Mouse (Mus musculus) liver, embryonic 11.5 days (tissue): ENCODE data around the gene Fbrsl1. TPM values are rescaled to one million over a fixed set of nuclear protein-coding genes. Genes with fewer than 3 reads are reported as not detected.

ENCODE experiments used
- ATAC-seq: fragments of 200-750 bp; cut with Nextera tagmentation; replicated peaks from 2 replicates; pipeline ENCODE4 v1.8.0; 2017; ENCODE audit warnings: moderate number of reproducible peaks, mild to moderate bottlenecking, moderate TSS enrichment, moderate library complexity; ENCODE audit not compliant: low FRiP score
- DNase-seq: peaks from one replicate; pipeline ENCODE4 v3.0.0-alpha.2; 2017; ENCODE audit warnings: low spot score
- H3K27ac ChIP-seq: fragments of 300-500 bp; sonication (generic); 2 replicates; pipeline ENCODE4 v1.5.1; 2014; ENCODE audit warnings: mild to moderate bottlenecking, low read depth, low read length, control low read depth
- H3K27me3 ChIP-seq: fragments of 300-500 bp; sonication (generic); replicated peaks from 2 replicates; pipeline ENCODE4 v1.6.1; 2014; ENCODE audit warnings: low read length, mixed read lengths; ENCODE audit not compliant: control insufficient read depth, insufficient read depth
- H3K36me3 ChIP-seq: fragments of 300-500 bp; sonication (generic); 2 replicates; pipeline ENCODE4 v1.6.1; 2014; ENCODE audit warnings: mild to moderate bottlenecking, low read length, moderate library complexity, mixed read lengths; ENCODE audit not compliant: control insufficient read depth, insufficient read depth
- H3K4me1 ChIP-seq: fragments of 300-500 bp; sonication (generic); replicated peaks from 2 replicates; pipeline ENCODE4 v1.6.1; 2014; ENCODE audit warnings: low read length, mixed read lengths; ENCODE audit not compliant: control insufficient read depth, insufficient read depth
- H3K4me2 ChIP-seq: fragments of 300-500 bp; sonication (generic); 2 replicates; pipeline ENCODE4 v1.6.1; 2014; ENCODE audit warnings: mild to moderate bottlenecking, control low read depth, moderate library complexity
- H3K4me3 ChIP-seq: fragments of 300-500 bp; sonication (generic); 2 replicates; pipeline ENCODE4 v1.5.1; 2014; ENCODE audit warnings: low read depth, low read length, control low read depth
- H3K9ac ChIP-seq: fragments of 300-500 bp; sonication (generic); 2 replicates; pipeline ENCODE4 v1.6.1; 2014; ENCODE audit warnings: low read depth, low read length, control low read depth
- H3K9me3 ChIP-seq: fragments of 300-500 bp; sonication (generic); 2 replicates; pipeline ENCODE4 v1.6.1; 2016; ENCODE audit warnings: low read length, inconsistent platforms, mixed read lengths; ENCODE audit not compliant: control insufficient read depth
- WGBS: fragments of 180-500 bp; shearing (Covaris S2); extraction: QIAGEN DNeasy Blood & Tissue Kit; methylation state at CpG from one replicate; pipeline ENCODE4 v1.1.7; 2014; 5-methylcytosine and 5-hydroxymethylcytosine counted together
- polyA plus RNA-seq: library from polyadenylated mRNA; unstranded; fragments of >200 nt; fragmentation: Nextera tagmentation; extraction: Ambion mirVana; gene quantifications from 2 replicates; pipeline ENCODE4 v1.2.1, GENCODE M21; 2014

Gene Fbrsl1
- polyA plus RNA-seq, 1 experiment from 2014 or later: 13.8 TPM

- Histone ChIP-seq H3K36me3 (no peaks in the 10 kb centered on the region; the same call in 1 of the 2 replicates), H3K4me3 (no peak overlapping the region), H3K27me3 (no peaks in the 10 kb centered on the region), H3K9me3 (no peaks in the 10 kb centered on the region), H3K4me1 (peaks cover 5% of the 10 kb centered on the region), H3K4me2 (no peak overlapping the region), H3K27ac (no peak overlapping the region), H3K9ac (no peak overlapping the region)
- DNase-seq (no peak), ATAC-seq (no peak)
- WGBS: 84% methylated on average over 6 of the region's 6 CpGs
Measured at GRCm38 (mm10) chr5:110421393-110421792, 26.9 kb downstream of the Fbrsl1 start.

- Histone ChIP-seq H3K36me3 (no peaks in the 10 kb centered on the region; the same call in 1 of the 2 replicates), H3K4me2 (no peak overlapping the region), H3K27me3 (no peaks in the 10 kb centered on the region), H3K4me1 (peaks cover 5% of the 10 kb centered on the region), H3K9ac (no peak overlapping the region), H3K9me3 (no peaks in the 10 kb centered on the region), H3K4me3 (no peak overlapping the region), H3K27ac (no peak overlapping the region)
- no peak for DNase-seq
- no peak for ATAC-seq
- 38% methylated on average over 1 of the region's 1 CpGs for WGBS
Measured at GRCm38 (mm10) chr5:110420950-110421349, 27.4 kb downstream of the Fbrsl1 start.

GRCm38 (mm10) chr5:110420201-110420600, 28.1 kb downstream of the Fbrsl1 start:
- H3K4me1 ChIP-seq: peaks cover 5% of the 10 kb centered on the region
- H3K9ac ChIP-seq: no peak overlapping the region
- DNase-seq (no peak), ATAC-seq (no peak)
- peaks cover 3% of the 10 kb centered on the region; the same call in 1 of the 2 replicates for H3K36me3 ChIP-seq
- H3K4me3 ChIP-seq: no peak overlapping the region
- H3K9me3 ChIP-seq: no peaks in the 10 kb centered on the region
- 86% methylated on average over 4 of the region's 4 CpGs for WGBS
- H3K27me3 ChIP-seq: no peaks in the 10 kb centered on the region
- no peak overlapping the region for H3K4me2 ChIP-seq
- H3K27ac ChIP-seq: no peak overlapping the region

GRCm38 (mm10) chr5:110418523-110418911, 29.8 kb downstream of the Fbrsl1 start:
- no peaks in the 10 kb centered on the region for H3K27me3 ChIP-seq
- H3K36me3 ChIP-seq: peaks cover 3% of the 10 kb centered on the region; the same call in 1 of the 2 replicates
- H3K9me3 ChIP-seq: no peaks in the 10 kb centered on the region
- ATAC-seq (no peak), DNase-seq (no peak)
- H3K27ac ChIP-seq: no peak overlapping the region
- 84% methylated on average over 1 of the region's 1 CpGs for WGBS
- peaks cover 5% of the 10 kb centered on the region for H3K4me1 ChIP-seq
- no peak overlapping the region for H3K4me3 ChIP-seq
- H3K9ac ChIP-seq: no peak overlapping the region
- no peak overlapping the region for H3K4me2 ChIP-seq

GRCm38 (mm10) chr5:110417756-110418522, 30.4 kb downstream of the Fbrsl1 start:
- Histone ChIP-seq H3K9ac (no peak overlapping the region), H3K4me3 (no peak overlapping the region), H3K4me1 (peaks cover 5% of the 10 kb centered on the region), H3K4me2 (no peak overlapping the region), H3K9me3 (no peaks in the 10 kb centered on the region), H3K27me3 (no peaks in the 10 kb centered on the region), H3K27ac (no peak overlapping the region), H3K36me3 (peaks cover 3% of the 10 kb centered on the region; the same call in 1 of the 2 replicates)
- WGBS: 62% methylated on average over 14 of the region's 14 CpGs
- no peak for ATAC-seq
- DNase-seq: no peak

- Histone ChIP-seq H3K27ac (no peak overlapping the region), H3K4me2 (no peak overlapping the region), H3K9ac (no peak overlapping the region), H3K4me1 (peaks cover 5% of the 10 kb centered on the region), H3K4me3 (no peak overlapping the region), H3K36me3 (peaks cover 3% of the 10 kb centered on the region; the same call in 1 of the 2 replicates), H3K9me3 (no peaks in the 10 kb centered on the region), H3K27me3 (no peaks in the 10 kb centered on the region)
- ATAC-seq: no peak
- DNase-seq: no peak
- 49% methylated on average over 7 of the region's 7 CpGs for WGBS
Measured at GRCm38 (mm10) chr5:110416825-110417401, 31.4 kb downstream of the Fbrsl1 start.

GRCm38 (mm10) chr5:110415806-110416700, 32.2 kb downstream of the Fbrsl1 start:
- 0 out of 2 replicates have a peak, but pooled peaks have one; percentile 21 for ATAC-seq

GRCm38 (mm10) chr5:110415022-110415421, 33.3 kb downstream of the Fbrsl1 start:
- ATAC-seq (no peak), DNase-seq (no peak)
- no peaks in the 10 kb centered on the region for H3K27me3 ChIP-seq
- H3K9me3 ChIP-seq: no peaks in the 10 kb centered on the region
- peaks cover 3% of the 10 kb centered on the region; the same call in 1 of the 2 replicates for H3K36me3 ChIP-seq
- peaks cover 5% of the 10 kb centered on the region for H3K4me1 ChIP-seq
- H3K27ac ChIP-seq: no peak overlapping the region
- H3K4me3 ChIP-seq: no peak overlapping the region
- H3K4me2 ChIP-seq: no peak overlapping the region
- WGBS: 78% methylated on average over 5 of the region's 5 CpGs
- H3K9ac ChIP-seq: no peak overlapping the region

More at GRCm38 (mm10) chr5:110415806-110416700, 32.2 kb downstream of the Fbrsl1 start:
- Histone ChIP-seq H3K36me3 (peaks cover 3% of the 10 kb centered on the region; the same call in 1 of the 2 replicates), H3K4me3 (no peak overlapping the region), H3K4me1 (peaks cover 5% of the 10 kb centered on the region), H3K27ac (no peak overlapping the region), H3K9me3 (no peaks in the 10 kb centered on the region), H3K27me3 (no peaks in the 10 kb centered on the region), H3K9ac (no peak overlapping the region), H3K4me2 (no peak overlapping the region)
- 68% methylated on average over 13 of the region's 13 CpGs for WGBS
- DNase-seq: no peak
